Mouse (Mus musculus) brown adipose tissue, adult 24 weeks (tissue): ENCODE results near the gene Cbx5. TPM values are rescaled to one million over a fixed set of nuclear protein-coding genes. Genes with fewer than 3 reads are reported as not detected.

ENCODE experiments used
- H3K27ac ChIP-seq: fragments of 200-500 bp; replicated peaks from 2 replicates; pipeline ENCODE4 v1.5.1; 2012; ENCODE audit warnings: low read depth, mild to moderate bottlenecking, low read length
- H3K4me1 ChIP-seq: fragments of 200-500 bp; 2 replicates; pipeline ENCODE4 v1.6.1; 2012; ENCODE audit warnings: low read length, mixed read lengths; ENCODE audit not compliant: control insufficient read depth, insufficient read depth, insufficient read length
- H3K4me3 ChIP-seq: fragments of 200-500 bp; 2 replicates; pipeline ENCODE4 v1.5.1; 2012; ENCODE audit warnings: low read depth, mild to moderate bottlenecking, low read length, moderate library complexity; ENCODE audit not compliant: insufficient read depth
- polyA plus RNA-seq: library from polyadenylated mRNA; stranded (reverse); fragments of >200 nt; gene quantifications from 2 replicates; pipeline ENCODE4 v1.2.4, GENCODE M21; 2012; ENCODE audit not compliant: missing spikeins, insufficient read depth, insufficient read length

Gene Cbx5
- polyA plus RNA-seq, 1 experiment, result 37.9 TPM

GRCm38 (mm10) chr15:103178137-103178536 is 61.5 kb downstream of the Cbx5 start:
- Histone ChIP-seq H3K27ac (no peak overlapping the region), H3K4me3 (no peak overlapping the region), H3K4me1 (no peaks in the 10 kb centered on the region; the same call in 1 of the 2 replicates)

GRCm38 (mm10) chr15:103177611-103178041 is 62.0 kb downstream of the Cbx5 start:
- no peaks in the 10 kb centered on the region for H3K4me1 ChIP-seq
- no peak overlapping the region for H3K4me3 ChIP-seq
- no peak overlapping the region for H3K27ac ChIP-seq

GRCm38 (mm10) chr15:103176874-103177421 is 62.7 kb downstream of the Cbx5 start:
- no peaks in the 10 kb centered on the region for H3K4me1 ChIP-seq
- H3K27ac ChIP-seq, result no peak overlapping the region
- H3K4me3 ChIP-seq, result no peak overlapping the region

GRCm38 (mm10) chr15:103173251-103173650 is 66.4 kb downstream of the Cbx5 start:
- Histone ChIP-seq H3K27ac (no peak overlapping the region), H3K4me3 (no peak overlapping the region), H3K4me1 (no peaks in the 10 kb centered on the region)

- Histone ChIP-seq H3K4me3 (no peak overlapping the region), H3K27ac (no peak overlapping the region), H3K4me1 (no peaks in the 10 kb centered on the region)
Measured at GRCm38 (mm10) chr15:103172537-103172936, 67.1 kb downstream of the Cbx5 start.

GRCm38 (mm10) chr15:103171276-103171675 is 68.3 kb downstream of the Cbx5 start:
- no peaks in the 10 kb centered on the region for H3K4me1 ChIP-seq
- H3K4me3 ChIP-seq, result no peak overlapping the region
- no peak overlapping the region for H3K27ac ChIP-seq

GRCm38 (mm10) chr15:103170316-103170679 is 69.3 kb downstream of the Cbx5 start:
- Histone ChIP-seq H3K4me3 (peak overlapping the region; percentile 62; the same call in 1 of the 2 replicates), H3K4me1 (no peaks in the 10 kb centered on the region), H3K27ac (no peak overlapping the region)

GRCm38 (mm10) chr15:103169612-103170315 is 69.9 kb downstream of the Cbx5 start:
- Histone ChIP-seq H3K27ac (no peak overlapping the region), H3K4me3 (peak overlapping the region; percentile 62)

GRCm38 (mm10) chr15:103168801-103169611 is 70.6 kb downstream of the Cbx5 start:
- no peak overlapping the region for H3K27ac ChIP-seq

More at GRCm38 (mm10) chr15:103169612-103170315, 69.9 kb downstream of the Cbx5 start:
- no peaks in the 10 kb centered on the region for H3K4me1 ChIP-seq

GRCm38 (mm10) chr15:103167786-103168185 is 71.8 kb downstream of the Cbx5 start:
- H3K27ac ChIP-seq, result no peak overlapping the region

More at GRCm38 (mm10) chr15:103168801-103169611, 70.6 kb downstream of the Cbx5 start:
- Histone ChIP-seq H3K4me1 (no peaks in the 10 kb centered on the region), H3K4me3 (peak overlapping the region; percentile 62)

GRCm38 (mm10) chr15:103167042-103167615 is 72.5 kb downstream of the Cbx5 start, which contains the start of gene Smug1:
Smug1 (minus strand) TSS chr15:103167092.
- no peak within 1 kb of the TSS for H3K4me3 ChIP-seq
- 0 out of 2 replicates have a peak, but pooled peaks cover 2% of the 10 kb centered on the region for H3K4me1 ChIP-seq
- no peak within 1 kb of the TSS for H3K27ac ChIP-seq

More at GRCm38 (mm10) chr15:103167786-103168185, 71.8 kb downstream of the Cbx5 start:
- 0 out of 2 replicates have a peak, but pooled peaks cover 2% of the 10 kb centered on the region for H3K4me1 ChIP-seq
- no peak overlapping the region for H3K4me3 ChIP-seq

- 0 out of 2 replicates have a peak, but pooled peaks cover 2% of the 10 kb centered on the region for H3K4me1 ChIP-seq
- H3K4me3 ChIP-seq, result no peak overlapping the region
Measured at GRCm38 (mm10) chr15:103165924-103166323, 73.7 kb downstream of the Cbx5 start.

GRCm38 (mm10) chr15:103165379-103165778 is 74.2 kb downstream of the Cbx5 start:
- Histone ChIP-seq H3K27ac (no peak overlapping the region), H3K4me1 (0 out of 2 replicates have a peak, but pooled peaks cover 2% of the 10 kb centered on the region), H3K4me3 (no peak overlapping the region)

More at GRCm38 (mm10) chr15:103165924-103166323, 73.7 kb downstream of the Cbx5 start:
- no peak overlapping the region for H3K27ac ChIP-seq

- no peak overlapping the region for H3K27ac ChIP-seq
- H3K4me1 ChIP-seq, result 0 out of 2 replicates have a peak, but pooled peaks cover 2% of the 10 kb centered on the region
- peak overlapping the region; percentile 77 for H3K4me3 ChIP-seq
Measured at GRCm38 (mm10) chr15:103163182-103163919, 76.3 kb downstream of the Cbx5 start.
